Mouse (Mus musculus): ENCODE results near the gene Ccdc9. TPM values are rescaled to one million over a fixed set of nuclear protein-coding genes. Genes with fewer than 3 reads are reported as not detected.
"Not testable (repeated sequence)": the region's sequence is repeated elsewhere in the genome, so short reads cannot be mapped to it uniquely, and the experiment has no call there.

The Ccdc9 gene
- total RNA-seq, 2 experiments from 2014 or later: 86.2 to 91.5 TPM

DNA sequence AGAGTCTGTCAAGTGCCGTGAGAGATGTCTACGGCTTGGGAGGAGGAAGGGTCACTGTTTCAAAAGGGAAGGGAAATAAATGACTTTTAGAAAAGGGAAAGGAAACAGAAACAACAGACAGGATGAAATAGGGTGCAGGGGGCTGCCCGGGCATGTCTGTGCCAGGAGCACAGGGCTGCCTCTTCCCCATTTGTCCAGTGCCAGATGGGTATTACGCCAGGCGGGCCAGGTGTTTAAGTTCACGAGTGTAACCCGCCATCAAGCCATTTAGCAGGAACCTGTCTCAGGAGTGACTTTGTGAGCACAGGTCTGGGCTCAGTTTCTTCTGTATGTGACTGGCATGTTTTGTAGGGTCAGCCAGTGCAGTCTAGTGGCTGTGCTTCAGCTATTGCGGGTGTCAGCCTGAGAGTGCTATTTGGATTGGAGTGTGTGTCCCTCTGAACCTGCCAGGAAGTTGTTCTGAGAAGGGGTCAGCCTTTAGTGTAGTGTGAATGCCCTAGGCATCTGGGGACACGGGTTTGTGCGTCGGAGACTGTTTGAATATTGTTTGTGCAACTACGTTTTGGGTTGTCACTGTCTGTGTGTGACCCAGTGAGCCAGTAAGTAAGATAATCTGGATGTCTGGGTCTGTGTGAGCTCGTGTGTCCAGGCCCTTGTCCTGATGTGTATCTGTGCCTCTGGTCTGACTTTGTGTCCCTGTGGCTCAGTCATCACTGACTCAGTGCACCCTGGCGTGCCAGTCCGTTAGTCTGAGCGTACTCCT, 22.1 kb upstream of the Ccdc9 start:
- DNase-seq: no peak
- intact Hi-C loops (cut with DNase I): no loop called here

GRCm38 (mm10) chr7:16308093-16308492, 21.5 kb upstream of the Ccdc9 start, which contains the start of gene Bbc3:
Gene Bbc3, plus strand, starts transcription at chr7:16308393.
- DNase-seq; intact Hi-C loops (cut with DNase I): not testable (repeated sequence)

- DNase-seq; intact Hi-C loops (cut with DNase I): not testable (repeated sequence)
Observed at GRCm38 (mm10) chr7:16307141-16307540, 20.5 kb upstream of the Ccdc9 start.

DNA sequence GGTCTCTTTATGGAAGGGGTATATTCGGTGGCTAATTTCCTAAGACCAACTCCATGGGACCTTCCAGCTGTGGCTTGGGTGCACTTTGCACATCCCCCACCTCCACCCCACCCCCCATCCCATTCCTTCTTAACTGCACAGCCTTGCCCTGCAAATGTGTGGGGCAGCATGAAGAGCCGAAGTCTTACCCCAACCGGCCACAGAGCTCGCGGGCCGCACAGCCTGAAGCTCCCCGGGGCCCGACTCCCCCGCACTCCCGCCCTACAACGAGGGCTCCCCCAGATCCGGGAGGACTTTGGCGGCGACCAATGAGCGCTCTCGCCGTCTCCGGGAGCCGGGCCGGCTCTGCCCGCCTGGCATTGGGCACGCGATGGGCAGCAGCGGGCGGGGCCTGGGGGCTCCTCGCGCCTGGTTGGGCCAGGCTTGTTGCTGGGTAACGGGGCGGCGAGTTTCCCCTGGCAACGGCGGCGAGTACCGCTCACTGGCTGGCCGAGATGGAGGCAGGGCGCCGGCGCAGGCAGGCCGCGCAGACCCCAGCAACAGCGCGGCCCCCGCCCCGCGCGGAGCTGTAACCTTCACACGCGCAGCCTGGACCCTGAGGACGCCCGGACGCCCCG, 12.9 kb upstream of the Ccdc9 start:
- intact Hi-C loops (cut with DNase I): loop anchor here (5.0 kb wide), 1 partner anchor 73 kb away; no protein-coding TSS in a partner anchor
- peak; percentile 98 for DNase-seq

DNA sequence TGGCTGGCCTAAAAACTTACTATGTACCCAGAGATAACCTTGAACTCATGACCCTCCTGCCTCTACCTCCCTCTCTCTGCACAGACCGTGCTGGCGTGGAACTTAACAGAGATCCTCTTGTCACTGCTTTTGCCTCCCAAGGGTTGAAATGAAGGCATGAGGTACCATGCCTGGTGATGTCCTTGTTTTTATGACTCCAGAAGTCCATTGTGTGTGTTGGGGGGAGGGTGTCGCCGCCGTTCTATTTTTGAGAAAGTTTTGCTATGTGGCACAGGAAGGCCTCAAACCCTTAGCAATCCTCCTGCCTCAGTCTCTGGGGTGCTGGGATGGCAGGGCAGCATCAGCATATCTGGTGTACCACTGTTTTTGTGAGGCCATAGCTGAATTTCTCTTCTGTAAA, 12.3 kb upstream of the Ccdc9 start:
- intact Hi-C loops (cut with DNase I): loop anchor here (5.0 kb wide), 1 partner anchor 73 kb away; no protein-coding TSS in a partner anchor
- no peak for DNase-seq

GRCm38 (mm10) chr7:16297616-16298015, 11.0 kb upstream of the Ccdc9 start:
- DNase-seq: no peak
- intact Hi-C loops (cut with DNase I): loop anchor here (5.0 kb wide), 1 partner anchor 75 kb away; no protein-coding TSS in a partner anchor

GRCm38 (mm10) chr7:16296766-16297390, 10.3 kb upstream of the Ccdc9 start:
- DNase-seq: peak; percentile 93
- intact Hi-C loops (cut with DNase I): loop anchor here (5.0 kb wide), 1 partner anchor 75 kb away; no protein-coding TSS in a partner anchor

GRCm38 (mm10) chr7:16296146-16296545, 9.6 kb upstream of the Ccdc9 start:
- DNase-seq: no peak
- intact Hi-C loops (cut with DNase I): loop anchor here (5.0 kb wide), 1 partner anchor 76 kb away; no protein-coding TSS in a partner anchor

- intact Hi-C loops (cut with DNase I): loop anchor here (5.0 kb wide), 1 partner anchor 77 kb away; no protein-coding TSS in a partner anchor
- peak; percentile 68 for DNase-seq
Observed at GRCm38 (mm10) chr7:16295321-16295900, 8.8 kb upstream of the Ccdc9 start.

- intact Hi-C loops (cut with DNase I): loop anchor here (5.0 kb wide), 1 partner anchor 77 kb away; no protein-coding TSS in a partner anchor
Observed at GRCm38 (mm10) chr7:16294837-16295236, 8.2 kb upstream of the Ccdc9 start.

GRCm38 (mm10) chr7:16294346-16294745, 7.8 kb upstream of the Ccdc9 start:
- DNase-seq: no peak
- intact Hi-C loops (cut with DNase I): no loop called here

More at GRCm38 (mm10) chr7:16294837-16295236, 8.2 kb upstream of the Ccdc9 start:
- peak; percentile 92 for DNase-seq

- DNase-seq: no peak
- intact Hi-C loops (cut with DNase I): no loop called here
Observed at GRCm38 (mm10) chr7:16287791-16288190, 1.2 kb upstream of the Ccdc9 start.

DNA sequence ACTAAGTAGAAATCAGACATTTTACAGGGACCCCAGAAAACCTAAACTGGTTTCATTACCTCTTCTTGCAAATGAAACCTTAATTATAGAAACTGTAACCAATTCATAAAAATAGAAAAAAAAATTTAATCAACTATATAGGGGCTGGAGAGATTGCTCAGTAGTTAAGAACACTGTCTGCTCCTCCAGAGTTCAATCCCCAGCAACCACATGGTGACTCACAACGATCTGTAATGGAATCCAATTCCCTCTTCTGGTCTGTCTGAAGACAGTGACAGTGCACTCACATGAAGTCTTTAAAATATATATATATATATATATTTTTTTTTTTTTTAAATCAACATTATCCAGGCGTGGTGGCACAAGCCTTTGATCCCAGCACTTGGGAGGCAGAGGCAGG, 421 bp upstream of the Ccdc9 start:
- intact Hi-C loops (cut with DNase I): no loop called here
- no peak for DNase-seq

DNA sequence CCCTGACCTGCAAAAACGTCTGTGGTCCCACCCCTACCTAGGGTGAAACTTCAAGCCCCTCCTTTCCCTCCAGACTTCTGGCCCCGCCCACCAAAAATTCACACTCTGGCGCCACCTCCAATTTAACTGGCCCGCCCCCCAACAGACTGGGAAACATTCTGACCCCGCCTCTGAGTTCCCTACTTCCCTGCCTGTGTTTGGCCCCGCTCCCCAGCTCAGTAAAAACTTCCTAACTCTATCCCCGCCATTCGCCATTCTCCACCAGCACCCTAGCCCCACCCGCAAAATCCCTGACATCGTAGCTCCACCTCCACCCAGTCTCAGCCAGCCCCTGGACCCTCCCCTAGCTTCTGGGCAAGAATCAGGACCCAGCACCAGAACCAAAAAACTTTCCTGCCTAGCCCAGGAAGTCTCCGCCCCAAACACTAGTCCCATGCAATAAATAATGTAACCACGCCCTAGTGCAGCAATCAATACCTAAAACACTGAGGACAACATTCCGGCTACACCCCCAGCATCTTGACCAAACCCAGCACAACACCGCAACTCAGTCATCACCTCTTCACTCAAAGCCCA, 1.1 kb downstream of the Ccdc9 start:
- intact Hi-C loops (cut with DNase I): no loop called here
- peak; percentile 49 for DNase-seq

DNA sequence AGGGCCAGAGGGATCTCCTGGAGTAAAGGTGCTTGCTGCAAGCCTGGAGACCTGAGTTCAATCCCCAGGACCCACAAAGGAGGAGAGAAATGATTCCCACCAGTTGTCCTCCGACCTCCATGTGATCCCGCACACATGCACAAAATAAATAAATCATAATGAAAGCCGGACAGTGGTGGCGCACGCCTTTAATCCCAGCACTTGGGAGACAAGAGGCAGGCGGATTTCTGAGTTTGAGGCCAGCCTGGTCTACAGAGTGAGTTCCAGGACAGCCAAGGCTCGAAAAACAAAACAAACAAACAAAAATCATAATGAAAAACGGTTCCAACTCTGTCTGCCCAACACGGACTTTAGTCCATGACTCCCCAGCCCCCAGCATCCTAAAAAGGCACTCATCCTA, 1.7 kb downstream of the Ccdc9 start:
- DNase-seq: no peak

GRCm38 (mm10) chr7:16284001-16284400, 2.6 kb downstream of the Ccdc9 start:
- no peak for DNase-seq
- intact Hi-C loops (cut with DNase I): no loop called here

More for the DNA sequence above, 1.7 kb downstream of the Ccdc9 start:
- intact Hi-C loops (cut with DNase I): no loop called here

DNA sequence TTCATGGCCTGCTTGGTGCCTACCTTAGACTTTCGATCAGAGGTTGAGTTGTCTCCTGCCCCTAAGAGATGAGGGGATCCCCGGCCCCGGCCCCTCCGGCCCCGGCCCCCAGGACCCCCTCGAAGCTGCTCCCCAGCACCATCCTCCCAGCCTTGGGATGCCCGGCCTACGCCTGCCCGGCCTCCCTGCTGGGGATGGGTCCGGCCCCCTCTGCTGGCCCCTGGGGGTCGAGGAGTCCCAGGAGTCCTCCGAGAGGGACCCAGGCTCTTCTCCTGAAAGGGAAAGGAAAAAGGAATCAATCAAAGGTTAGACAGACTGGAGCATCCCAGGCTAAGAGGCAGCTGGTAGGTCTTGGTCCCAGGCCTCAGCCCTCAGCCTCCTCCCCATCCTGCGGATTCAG, 4.3 kb downstream of the Ccdc9 start:
- intact Hi-C loops (cut with DNase I): no loop called here
- no peak for DNase-seq

- DNase-seq: no peak
- intact Hi-C loops (cut with DNase I): no loop called here
Observed at GRCm38 (mm10) chr7:16280721-16281120, 5.9 kb downstream of the Ccdc9 start.

DNA sequence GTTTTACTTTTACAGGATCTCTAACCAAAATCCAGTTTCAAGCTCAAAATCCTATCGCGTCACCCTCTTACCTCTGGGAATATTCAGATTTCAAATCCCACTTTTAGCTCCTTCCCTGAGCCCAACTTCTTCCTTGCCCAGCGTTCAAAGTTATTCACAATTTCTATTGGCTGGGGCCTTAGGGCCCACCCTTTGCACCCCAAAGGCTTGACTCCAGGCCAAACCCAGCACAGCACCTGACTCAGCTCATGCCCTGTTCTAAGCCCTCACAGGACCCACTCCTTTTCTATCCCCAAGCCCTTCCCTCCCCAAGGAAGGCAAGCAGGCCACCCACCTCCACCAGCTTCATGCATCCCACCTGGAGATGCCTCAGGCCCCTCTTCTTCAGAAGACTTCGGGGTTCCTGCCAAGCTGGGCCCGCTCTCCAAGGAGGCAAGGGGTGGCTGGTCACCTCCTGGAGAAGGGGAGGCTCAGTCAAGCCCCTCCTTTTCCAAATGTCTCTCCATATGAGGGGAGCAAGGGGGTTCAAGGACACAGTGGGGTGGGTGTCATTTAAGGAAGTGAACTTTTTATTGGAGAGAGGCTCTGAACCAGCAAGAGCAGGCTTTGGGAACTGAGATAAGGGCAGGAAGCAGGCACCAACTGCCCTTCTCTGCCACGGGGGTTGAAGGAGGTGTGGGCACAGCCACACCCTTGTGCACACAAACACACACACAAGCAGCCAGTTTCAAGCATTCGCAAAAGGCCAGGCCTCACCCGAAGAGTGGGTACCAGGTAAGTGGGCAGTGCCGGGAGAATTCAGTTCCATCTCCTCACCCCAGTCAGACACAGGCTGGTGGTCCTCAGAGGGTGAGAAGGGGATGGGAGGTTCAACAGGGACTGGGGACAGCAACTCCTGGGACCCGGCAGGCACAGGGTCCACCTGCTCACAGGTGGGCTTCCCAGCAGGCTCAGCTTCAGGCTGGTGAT, 11.4 kb downstream of the Ccdc9 start:
- intact Hi-C loops (cut with DNase I): no loop called here
- DNase-seq: no peak
